Mouse (Mus musculus) lung, postnatal 0 days (tissue): Measurements from ENCODE around the gene Prtg.

Experiments used
- CTCF ChIP-seq: IDR thresholded peaks from 2 replicates; pipeline ENCODE4 v1.5.1; 2016; ENCODE audit warnings: antibody characterized with exemption, mild to moderate bottlenecking
- EP300 ChIP-seq: IDR thresholded peaks from 2 replicates; pipeline ENCODE4 v1.6.1; 2016; ENCODE audit warnings: antibody characterized with exemption, mild to moderate bottlenecking, control low read depth

DNA sequence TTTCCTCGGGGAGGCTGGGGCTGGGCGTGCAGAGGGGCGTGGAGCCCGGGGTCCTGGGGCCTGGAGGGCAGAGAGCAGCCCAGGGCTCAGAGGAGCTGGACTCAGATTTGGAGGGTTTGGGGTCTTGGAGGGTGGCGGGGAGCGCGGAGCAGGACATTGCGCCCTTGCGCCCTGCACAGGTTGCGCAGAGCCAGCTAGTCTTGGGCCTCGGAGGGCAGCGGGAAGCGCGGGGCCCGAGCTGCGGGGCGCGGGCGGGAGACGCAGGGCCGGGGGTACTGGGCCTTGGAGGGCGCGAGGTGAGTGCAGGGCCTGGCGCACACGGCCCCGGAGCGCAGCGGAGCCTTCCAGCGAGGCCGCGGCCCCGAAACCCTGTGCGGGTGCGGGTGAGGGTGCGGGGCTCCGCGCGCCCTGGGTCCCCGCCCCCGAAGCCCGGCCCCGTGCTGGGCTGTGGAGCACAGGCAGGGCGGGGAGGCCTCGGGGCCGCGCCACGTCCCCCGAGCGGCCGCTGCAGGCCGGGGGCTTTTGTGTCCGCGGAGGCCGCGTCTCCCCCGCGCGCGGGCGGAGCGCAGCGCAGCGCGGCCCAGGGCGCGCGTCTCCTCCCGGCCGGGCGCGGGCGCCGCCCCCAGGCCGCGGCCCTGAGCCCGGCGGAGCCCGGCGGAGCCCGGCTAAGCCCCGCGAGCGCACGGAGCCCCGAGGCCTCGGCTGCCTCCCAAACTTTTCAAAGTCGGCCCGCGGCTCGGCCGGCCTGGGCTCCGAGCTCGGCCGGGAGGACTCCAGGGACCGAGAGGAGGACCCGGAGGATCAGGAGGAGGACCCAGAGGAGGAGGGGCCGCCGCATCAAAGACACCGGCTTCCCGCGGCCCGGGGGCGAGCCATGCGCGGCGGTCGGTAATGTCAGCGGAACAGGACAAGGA lies 118.6 kb downstream of the Prtg start, which contains the start of gene Pygo1:
- no peak for TF ChIP-seq CTCF
- no peak for TF ChIP-seq EP300
